Mouse (Mus musculus) heart, adult 9 months (tissue): ENCODE data around the gene Ddx28.

Experiments used
- DNase-seq, 2 experiments: peaks; one replicate each; pipeline ENCODE4 v3.0.0; 2022; ENCODE audit warnings: low spot score in 2 of 2

Ddx28 gene

DNA sequence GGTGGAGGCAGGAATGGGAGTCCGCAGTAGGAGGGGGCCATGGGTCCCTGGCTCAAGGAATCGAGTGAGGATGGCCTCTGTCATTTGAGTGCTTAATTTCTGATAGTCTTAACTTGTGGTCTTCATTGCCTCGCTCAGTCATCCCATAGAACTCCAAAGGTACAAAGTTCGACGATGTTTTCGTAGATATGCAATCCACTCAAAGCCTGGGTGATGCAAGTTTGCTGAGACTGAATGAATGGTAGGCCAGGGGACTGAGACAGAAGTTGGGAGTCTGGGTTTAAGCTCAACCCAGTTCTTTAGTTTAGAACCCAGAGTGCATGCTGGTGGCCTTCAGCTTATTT is at the start of gene Ddx28:
Ddx28 (minus strand) TSS at position 240 of the 344 bp plus-strand sequence.
- no peak for DNase-seq

DNA sequence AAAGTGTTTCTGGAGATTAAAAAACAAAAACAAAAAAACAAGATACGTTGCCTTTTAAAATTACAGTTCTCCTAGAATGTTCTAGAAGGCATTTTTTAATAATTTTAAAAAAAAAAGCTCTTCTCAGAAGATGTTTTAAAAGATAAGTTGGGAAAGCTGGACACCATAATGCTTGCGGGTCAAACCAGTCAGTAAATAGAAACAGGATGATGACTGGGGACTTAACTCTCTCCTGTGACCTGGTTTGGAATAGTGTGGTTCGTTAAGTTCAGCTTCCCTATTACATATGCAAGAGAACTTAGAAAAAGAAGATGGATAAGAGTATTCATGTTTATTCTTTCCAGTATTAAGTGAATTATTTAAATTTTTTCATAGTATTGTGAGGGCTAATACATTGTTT is 48.8 kb upstream of the Ddx28 start:
- no peak for DNase-seq

DNA sequence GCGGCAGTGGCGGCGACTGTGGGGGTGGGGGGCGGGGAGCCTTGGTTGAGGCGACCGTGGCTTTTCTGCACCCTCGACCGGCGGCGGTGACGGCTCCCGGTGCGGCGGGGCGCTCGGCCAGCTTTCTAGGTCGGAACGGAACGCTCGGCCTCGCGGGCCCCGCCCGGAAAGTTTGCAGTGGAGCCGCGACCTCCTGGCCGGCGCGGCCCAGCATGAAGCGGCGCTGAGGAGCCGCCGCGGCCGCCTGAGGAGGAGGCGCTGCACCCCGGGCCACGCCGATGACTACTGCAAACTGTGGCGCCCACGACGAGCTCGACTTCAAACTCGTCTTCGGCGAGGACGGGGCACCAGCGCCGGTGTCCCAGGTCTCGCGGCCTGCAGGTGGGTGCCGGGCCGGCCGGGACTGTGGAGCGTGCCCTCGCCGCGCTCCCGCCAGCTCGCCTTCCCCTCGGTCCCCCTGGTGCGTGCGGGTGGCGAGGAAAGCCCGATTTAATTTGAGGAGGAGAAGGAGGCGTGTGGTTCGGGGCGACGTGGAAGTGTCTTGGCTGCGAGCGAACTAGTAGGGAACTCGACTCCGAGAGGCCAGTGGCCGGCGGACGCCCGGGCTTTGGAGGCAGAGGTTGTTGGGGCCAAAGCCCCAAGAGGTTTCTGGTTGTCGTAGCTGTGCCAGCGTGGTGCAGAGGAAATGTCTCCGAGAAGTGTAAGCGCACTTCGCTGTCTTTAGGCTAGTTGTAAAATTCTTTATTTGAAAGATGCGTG is 48.1 kb upstream of the Ddx28 start:
- no peak for DNase-seq

DNA sequence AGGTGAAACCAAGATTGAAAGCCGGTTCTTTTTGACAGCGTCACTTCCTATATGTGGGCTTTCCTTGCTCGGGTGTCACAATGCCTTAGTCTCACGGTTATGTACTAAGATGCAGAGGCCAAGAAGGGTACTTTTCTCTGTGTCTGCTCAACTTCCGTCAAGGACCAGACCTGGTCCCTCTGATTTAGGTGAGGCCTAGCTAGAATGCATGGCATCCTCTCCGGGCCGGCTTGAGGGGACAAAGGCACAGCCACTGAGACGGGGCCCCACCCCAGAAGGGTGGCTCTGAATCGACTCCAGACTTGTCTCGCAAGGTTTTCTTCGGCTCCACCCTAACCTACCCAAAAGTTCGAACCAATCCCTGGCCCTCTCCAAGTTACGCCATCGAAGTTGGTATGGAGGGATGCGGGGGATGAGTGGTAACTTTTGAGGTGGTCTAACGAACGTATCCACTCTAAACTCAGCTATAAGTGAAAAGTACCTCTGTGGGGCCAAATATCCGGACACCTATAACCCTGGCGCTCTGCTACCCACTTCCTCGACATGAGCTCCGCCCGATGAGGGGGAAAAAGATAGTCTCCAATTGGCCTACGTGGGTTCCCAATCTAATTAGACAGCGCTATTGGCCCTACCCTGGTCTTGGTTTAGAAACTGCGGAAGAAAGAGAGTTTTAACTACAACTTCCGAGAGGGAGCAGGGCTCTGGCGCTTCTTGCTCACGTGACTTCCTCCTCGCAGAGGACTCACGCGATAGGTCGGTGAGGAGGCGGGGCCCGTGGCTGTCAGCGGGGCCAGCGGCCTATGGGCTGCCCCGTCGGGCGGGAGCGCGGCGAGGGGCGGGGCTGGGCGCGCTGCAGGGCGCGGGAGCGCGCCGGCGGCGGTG is 47.3 kb upstream of the Ddx28 start, which contains the start of gene Nfatc3:
Nfatc3 (plus strand) TSS at position 110 of the 882 bp plus-strand sequence.
- DNase-seq: peak; percentile 96 to 98

DNA sequence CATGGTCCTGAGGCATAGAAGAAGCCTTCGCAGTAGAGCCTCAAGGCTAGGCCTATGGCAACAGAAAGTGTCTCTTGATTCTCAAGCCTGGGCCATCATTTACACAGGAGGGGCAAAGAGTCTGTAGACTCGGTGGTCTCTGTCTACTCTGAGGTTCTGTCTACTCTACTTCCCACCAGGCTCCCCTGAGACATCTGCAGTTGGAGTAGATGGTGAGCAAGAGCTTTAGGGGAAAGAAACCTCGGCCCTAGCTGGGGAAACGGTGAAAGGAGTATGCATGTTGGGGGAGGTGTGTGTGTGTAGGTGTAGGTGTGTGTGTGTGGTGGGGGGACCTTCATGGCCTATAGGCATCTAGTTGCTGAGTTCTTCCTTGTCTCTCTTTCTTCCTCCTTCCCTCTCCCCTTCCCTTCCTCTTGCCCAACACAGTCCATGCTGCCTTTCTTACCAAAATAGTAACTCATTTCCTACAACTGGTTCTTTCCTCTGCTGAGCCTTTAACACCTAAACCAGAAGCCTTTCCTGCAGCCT is 44.8 kb upstream of the Ddx28 start:
- DNase-seq: no peak

DNA sequence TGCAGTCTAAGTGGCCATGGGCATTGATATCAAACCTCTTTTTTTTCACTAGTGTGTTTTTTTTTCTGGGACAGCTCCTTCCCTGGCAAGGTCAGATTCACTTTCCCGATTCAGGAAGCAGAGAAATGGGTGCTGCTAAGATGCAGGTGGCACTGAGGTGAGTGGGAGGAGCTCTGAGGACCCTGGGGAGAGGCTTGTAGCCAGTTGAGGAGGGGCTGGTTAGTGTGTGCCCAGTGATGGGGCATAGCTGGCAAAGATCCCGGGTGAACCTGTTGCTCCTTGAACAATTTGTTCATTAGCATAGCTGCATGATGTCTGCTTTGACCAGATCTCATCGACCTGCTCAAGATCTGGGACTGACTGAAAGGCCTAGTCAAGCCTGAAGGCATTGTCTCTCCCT is 43.4 kb upstream of the Ddx28 start:
- no peak for DNase-seq

DNA sequence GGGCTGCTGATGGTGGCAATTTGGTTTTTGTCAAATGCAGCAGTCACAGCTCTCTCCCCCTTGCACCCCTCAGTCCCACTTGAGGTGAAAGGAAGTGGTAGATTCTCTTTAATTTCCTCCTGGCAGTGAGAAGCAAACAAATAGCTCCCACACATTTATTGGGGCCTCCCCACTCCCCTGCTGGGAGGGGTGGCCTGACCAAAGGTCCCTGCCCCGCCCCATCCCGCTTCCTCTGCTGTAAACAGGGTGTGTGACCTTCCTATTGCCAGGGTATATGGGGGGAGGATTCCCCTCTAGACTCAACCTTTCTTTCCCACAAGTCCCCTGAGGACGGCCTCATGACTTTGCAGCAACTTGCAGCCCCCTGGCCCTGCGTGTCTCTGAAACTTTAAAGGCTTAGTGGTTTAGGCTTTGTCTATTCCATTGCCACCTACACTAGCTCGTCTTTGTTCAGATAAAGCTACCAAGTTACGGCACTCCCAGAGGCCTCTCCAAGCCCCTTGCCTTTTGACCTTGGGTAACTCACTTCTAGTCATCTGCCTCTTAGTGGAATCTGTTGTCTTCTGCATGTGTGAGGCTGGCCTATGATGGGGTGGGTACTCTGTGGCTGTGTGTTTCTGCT is 42.6 kb upstream of the Ddx28 start:
- peak; percentile 48 to 76 for DNase-seq

DNA sequence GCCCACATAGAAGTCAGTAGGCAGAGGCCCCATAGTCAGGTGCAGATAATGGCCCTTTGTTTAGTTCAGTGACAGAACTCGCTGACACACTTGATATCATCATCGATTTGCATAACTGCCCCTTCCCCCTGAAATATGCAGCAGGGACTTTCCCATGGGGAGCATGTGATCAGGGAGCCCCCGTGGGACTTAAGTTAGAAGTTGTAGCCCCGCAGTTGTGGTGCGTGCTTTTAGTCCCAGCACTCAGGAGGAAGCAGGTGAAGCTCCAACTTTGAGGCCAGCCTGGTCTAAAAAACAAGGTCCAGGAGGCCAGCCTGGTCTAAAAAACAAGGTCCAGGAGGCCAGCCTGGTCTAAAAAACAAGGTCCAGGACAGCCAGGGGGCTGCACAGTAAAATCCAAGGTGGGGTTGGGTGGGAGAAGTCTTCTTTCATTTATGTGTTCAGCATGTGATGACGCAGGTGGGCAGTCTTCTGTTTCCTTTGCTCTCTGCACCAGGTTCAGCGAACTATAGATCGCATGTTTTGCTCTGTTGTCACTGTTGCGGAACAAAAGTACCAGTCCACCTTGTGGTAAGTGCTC is 40.9 kb upstream of the Ddx28 start:
- no peak for DNase-seq

DNA sequence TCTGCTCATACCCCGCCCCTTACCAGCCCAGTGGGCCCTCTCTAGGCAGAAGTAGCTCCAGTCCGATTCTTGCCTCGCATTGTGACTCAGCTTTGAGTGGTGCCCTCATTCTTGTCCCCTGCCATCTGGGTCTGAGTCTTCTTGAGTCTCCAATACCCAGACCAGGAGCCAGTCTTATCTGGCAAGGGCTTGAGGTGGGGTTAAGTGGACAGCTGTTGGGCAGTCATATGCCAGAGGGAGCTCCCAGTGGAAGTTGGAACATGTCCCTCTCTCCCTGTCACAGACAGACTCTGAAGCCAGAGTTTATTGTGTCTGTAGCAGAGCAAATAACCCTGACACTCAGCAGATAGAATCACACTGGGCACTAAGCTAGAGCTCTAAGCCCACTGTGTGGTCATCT is 39.4 kb upstream of the Ddx28 start:
- no peak for DNase-seq

DNA sequence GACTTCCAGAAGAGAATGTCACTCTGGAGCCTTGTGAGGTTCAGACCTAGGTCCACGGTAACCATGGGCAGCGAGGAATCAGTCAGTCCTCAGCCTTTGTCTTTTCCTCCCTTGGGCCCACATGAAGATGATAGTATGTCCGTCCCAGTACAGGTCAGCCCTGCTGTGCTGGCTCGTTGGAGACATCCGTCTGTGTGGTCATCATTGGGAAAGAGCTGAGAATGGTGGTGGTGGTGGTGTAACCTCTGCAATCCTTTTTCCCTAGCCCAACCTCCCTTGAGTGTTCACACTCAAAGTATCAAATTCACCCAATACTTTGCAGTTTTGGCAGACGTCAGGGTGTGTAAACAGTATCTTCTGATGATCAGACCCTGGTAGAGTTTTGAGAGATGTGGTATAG is 38.2 kb upstream of the Ddx28 start:
- DNase-seq: no peak

DNA sequence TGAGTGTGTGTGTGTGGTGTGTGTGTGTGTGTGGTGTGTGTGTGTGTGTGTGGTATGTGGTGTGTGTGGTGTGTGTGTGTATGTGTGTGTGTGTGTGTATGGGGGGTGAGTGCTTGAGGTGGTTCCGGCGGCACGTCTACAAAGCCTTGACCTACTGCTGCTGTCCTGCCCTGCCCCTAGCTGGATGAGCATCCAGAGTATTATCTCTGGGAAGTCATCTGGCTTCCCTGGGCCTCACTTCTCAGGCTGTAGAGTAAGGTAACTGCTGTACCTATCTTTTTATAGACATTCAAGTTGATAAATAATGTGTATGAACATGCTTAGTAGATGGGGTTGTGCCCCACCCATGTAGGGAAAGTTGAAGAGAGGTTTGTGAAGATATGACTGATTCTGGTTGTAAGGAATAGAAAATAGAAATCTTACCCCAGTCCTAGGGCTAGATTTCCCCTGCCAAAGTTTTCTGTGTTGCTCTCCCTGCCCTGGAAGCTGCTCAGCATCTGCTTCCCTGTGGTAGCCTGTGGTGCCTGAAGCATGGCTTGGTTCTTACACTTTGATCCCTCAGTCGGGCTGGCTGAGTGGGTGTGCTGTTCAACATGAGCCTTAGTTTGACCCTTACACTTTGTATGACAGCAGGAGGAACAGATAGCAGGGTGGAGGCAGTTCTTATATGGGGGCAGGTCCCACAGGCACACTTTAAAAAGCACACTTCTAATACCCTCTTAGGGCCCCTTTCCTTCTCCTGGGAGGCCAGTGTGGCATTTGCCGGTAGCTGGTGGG is 36.4 kb upstream of the Ddx28 start:
- DNase-seq: no peak

DNA sequence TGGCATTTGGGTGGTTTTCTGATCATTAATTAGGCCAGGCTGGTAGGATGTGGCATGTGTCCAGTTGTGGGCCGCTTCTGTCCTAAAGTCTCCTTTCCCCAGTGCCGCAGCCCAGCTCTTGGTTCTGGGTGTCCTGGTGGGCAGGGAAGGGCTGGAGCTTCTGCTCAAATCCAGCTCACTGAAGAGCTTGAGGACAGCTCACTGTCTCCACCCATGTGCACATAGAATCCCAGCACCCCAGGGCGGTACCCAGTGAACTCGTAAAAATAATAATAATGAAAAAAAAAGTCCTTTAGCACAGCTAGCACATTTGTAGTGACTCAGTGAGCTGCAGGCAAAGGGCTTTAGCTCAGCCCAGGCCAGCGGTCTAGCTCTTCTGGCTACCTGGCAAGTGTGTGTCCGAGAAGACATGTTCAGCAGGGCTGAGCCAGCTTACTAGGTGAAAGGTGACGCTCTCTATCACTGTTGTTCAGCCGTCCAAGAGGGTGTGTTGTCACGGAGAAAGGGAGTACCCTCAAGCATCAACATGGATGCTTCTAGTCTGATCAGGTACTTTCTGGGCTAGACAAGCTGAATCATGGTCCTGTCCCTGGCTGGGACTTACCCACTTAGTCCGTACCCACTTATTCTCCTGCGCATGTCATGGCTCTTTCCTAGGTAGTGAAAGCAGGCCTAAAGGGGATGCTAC is 35.3 kb upstream of the Ddx28 start:
- DNase-seq: peak in 1 of 2 experiments; percentile 29

DNA sequence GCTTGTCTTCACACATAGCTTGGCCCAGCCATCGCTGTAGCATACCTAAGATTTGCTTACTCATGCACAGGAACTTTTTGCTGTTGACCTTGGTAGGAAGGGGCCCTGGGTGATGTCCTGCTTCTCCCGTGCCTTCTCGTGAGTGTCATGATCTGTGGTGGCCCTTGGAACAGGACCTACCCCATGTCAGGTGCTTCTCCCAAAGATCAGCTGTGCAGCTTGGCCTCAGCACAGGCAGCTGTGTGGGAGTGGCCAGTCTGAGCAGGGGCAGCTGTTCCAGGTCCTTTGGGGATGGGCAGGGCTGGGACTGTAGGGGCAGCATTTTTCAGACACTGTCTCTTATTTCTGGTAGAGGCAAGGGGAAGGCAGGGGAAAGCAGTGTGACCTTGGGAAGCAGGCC is 32.5 kb upstream of the Ddx28 start:
- DNase-seq: peak; percentile 52 to 57

DNA sequence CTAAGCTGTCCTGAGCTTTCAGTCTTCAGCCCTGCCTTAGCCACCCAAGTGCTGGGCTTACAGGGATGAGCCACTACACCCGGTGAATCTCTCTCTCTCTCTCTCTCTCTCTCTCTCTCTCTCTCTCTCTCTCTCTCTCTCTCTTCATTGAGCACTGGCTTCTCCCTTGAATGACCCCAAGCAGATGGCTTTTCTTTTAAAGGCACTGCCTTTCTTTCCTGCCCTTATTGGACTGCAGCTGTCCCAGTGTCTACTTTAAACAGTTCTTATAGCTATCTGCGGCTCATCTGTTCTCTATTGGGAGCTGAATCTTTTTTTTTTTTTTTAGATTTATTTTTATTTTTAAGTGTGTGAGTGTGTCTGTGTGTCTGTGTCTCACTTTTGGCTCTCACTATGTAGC is 31.4 kb upstream of the Ddx28 start:
- DNase-seq: no peak

DNA sequence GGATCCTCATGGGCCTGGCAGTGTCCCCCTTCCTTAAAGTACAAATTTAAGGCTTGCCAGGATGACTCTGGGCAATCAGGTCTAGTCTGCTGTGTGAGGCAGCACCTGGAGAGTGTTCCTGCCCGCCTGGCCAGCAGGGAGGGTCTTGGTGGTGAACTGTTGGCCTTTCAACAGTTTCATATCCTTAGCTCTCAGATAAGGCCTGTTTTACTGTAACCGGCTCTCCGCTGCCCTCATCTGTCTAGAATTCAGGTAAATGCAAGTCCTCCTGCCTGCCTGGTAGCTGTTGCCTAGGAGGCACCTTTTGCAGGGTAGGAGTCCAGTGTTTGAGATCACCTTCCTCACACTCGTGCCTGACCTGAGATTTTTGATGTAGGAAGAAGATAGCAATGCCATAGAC is 28.5 kb upstream of the Ddx28 start:
- no peak for DNase-seq

DNA sequence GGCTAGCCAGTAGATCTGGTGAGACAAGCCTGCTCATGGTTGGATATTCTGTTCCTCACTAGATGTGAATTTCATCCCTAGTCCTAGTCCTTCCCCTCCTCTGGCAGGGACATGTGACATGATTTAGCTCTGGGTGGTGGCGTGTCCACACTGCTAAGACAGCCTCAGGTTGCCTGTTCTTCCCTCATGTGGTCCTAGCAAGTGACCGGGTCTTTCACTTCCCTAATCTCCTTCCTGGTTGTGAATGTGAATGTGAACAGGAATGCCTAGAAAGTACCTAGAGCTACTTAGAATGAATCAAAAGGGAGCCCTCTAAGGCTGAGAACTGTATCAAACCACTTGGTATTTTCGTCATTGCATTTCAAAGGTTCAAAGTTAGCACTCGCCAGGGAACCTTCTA is 27.9 kb upstream of the Ddx28 start:
- no peak for DNase-seq

DNA sequence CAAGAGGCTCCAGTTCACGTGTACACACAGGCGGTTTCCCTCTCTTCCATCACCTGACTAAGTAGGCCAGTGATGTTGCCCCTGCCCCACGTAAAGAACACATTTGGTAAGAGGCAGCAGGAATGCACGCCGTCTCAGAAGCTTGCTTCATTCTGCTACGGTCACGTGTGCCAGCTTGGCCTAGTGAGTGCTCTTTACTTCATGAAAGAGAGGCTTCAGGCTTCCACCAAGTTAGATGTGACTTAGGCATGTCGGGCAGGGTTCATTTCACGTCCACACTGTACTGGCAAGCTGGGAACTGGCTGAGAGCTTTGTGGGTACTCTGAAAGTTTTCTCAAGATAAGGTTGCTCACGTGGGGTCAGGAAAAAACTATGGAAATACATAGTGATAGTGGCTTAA is 27.0 kb upstream of the Ddx28 start:
- DNase-seq: no peak

DNA sequence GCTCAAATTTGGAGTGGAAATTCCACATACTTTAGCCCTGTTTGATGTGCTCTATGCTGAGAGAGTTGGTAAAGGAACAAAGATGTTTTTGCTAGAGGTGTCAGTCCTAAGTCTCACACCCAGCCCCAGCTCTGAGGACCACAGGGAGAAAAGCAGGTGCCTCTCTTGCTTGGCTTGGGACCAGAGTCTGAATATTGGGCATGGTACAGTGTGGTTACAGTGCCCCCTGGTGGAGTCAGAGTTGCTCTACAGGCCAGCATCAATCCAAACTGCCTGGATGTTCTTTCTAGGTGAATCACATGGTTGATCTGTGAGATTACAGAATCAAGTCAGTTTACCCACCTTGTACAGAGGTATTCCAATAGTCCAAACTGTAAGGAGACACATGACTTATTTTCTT is 10.8 kb upstream of the Ddx28 start:
- peak; percentile 37 to 72 for DNase-seq

DNA sequence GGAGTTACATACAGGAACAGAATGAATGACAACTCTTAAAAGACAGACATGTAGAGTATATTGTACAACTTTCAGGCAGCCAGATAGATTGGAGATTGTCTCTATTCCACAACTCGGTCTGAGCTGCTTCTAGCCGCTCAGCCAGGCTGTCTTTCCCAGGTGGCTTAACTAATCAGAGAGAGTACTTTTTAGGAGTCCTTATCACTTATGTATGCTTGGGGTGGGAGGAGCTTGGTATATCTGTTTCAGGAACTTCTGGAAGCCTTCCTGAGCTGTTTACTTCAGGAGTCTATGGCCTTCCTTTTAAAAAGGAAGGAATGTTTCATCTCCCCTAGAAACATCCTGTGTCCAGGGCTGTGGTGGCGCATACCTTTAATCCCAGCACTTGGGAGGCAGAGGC is 6.4 kb upstream of the Ddx28 start:
- no peak for DNase-seq

DNA sequence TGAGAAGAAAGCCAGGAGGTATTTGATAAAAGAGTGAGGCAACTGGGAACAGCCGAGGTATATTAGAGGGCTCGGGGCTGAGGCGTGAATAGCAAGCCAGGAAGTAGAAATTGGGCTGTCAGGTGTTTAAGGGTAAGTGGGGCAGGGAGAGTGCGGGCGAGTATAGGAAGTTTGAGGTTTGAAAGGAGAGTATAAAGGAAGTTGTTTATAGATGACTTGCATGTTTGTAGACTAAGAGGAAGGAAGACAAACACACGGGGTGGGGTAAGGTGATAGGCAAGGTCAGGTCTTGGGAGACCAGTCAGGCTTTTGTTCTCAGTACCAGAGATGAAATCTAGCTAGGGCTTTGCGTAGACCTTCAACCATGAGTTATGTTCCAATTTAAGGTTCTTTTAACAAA is 5.4 kb upstream of the Ddx28 start:
- DNase-seq: no peak

DNA sequence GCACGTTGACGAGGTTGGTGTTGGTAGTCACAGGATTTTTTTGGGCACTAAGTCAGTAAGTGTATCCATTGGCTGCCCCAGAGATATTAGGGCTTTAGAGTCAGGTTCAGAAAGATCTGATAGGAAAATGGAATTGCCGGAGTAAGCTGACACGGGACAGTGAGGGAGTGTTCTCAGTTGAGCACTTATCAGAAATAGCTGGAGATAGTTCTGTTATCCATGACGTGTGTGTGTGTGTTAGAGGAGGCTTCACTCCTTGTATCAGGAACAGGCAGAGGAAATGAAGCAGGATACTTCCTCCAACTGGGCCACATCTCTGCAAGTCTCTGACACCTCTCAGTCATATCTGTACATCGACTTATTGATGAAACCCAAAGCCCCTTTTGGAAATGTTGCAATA is 4.6 kb upstream of the Ddx28 start:
- no peak for DNase-seq
